Mouse (Mus musculus): ENCODE results near the gene Nprl3. TPM values are rescaled to one million over a fixed set of nuclear protein-coding genes. Genes with fewer than 3 reads are reported as not detected.

Nprl3 gene
- polyA plus RNA-seq, 1 experiment from 2014 or later = 31.4 TPM

- Histone ChIP-seq H3K36me3 (ENCODE audit: control insufficient read depth, insufficient read depth, low read length) (no peaks in the 10 kb centered on the region), H3K9me3 (ENCODE audit: control insufficient read depth, low read length) (no peaks in the 10 kb centered on the region), H3K27ac (ENCODE audit: low read depth, low read length) (no peak overlapping the region), H3K9ac (ENCODE audit: low read depth, low read length) (no peak overlapping the region; the same call in 1 of the 2 replicates), H3K4me1 (replicated peaks; ENCODE audit: control insufficient read depth, insufficient read depth, low read length) (peaks cover 10% of the 10 kb centered on the region; the same call in 1 of the 2 replicates), H3K4me3 (ENCODE audit: low read depth, low read length) (peak overlapping the region; percentile 76), H3K27me3 (ENCODE audit: control insufficient read depth, insufficient read depth, low read length) (peaks cover 4% of the 10 kb centered on the region; the same call in 1 of the 2 replicates), H3K4me2 (replicated peaks; ENCODE audit: low read depth, low read length) (peak overlapping the region; percentile 100)
- DNase-seq (ENCODE audit: low spot score) (peak; percentile 37), ATAC-seq (ENCODE audit: low FRiP score) (no peak)
- 9% methylated on average over 21 of the region's 21 CpGs for WGBS
Measured at GRCm38 (mm10) chr11:32222570-32223194, 44.8 kb downstream of the Nprl3 start.

- peak within 1 kb of the TSS; percentile 76 for H3K4me3 ChIP-seq (ENCODE audit: low read depth, low read length)
- peak within 1 kb of the TSS; percentile 85 for H3K9ac ChIP-seq (ENCODE audit: low read depth, low read length)
- WGBS = under 1% methylated on average over 62 of the region's 72 CpGs
- ATAC-seq (ENCODE audit: low FRiP score) (peak; percentile 37; the same call in 1 of the 2 replicates), DNase-seq (ENCODE audit: low spot score) (peak; percentile 71)
- peak within 1 kb of the TSS; percentile 100 for H3K4me2 ChIP-seq (replicated peaks; ENCODE audit: low read depth, low read length)
- H3K9me3 ChIP-seq (ENCODE audit: control insufficient read depth, low read length) = no peaks in the 10 kb centered on the region
- H3K27ac ChIP-seq (ENCODE audit: low read depth, low read length) = peak within 1 kb of the TSS; percentile 56
- H3K27me3 ChIP-seq (ENCODE audit: control insufficient read depth, insufficient read depth, low read length) = peaks cover 4% of the 10 kb centered on the region; the same call in 1 of the 2 replicates
- H3K4me1 ChIP-seq (replicated peaks; ENCODE audit: control insufficient read depth, insufficient read depth, low read length) = peaks cover 8% of the 10 kb centered on the region; the same call in 1 of the 2 replicates
- H3K36me3 ChIP-seq (ENCODE audit: control insufficient read depth, insufficient read depth, low read length) = no peaks in the 10 kb centered on the region
Measured at GRCm38 (mm10) chr11:32221951-32222409, 45.5 kb downstream of the Nprl3 start, which contains the start of gene Rhbdf1. Gene Rhbdf1 (minus strand): TSS chr11:32222300.

GRCm38 (mm10) chr11:32221225-32221950 lies 46.1 kb downstream of the Nprl3 start:
- peak overlapping the region; percentile 56 for H3K27ac ChIP-seq (ENCODE audit: low read depth, low read length)
- H3K4me1 ChIP-seq (replicated peaks; ENCODE audit: control insufficient read depth, insufficient read depth, low read length) = peaks cover 6% of the 10 kb centered on the region; the same call in 1 of the 2 replicates
- under 1% methylated on average over 43 of the region's 46 CpGs for WGBS
- peak overlapping the region; percentile 85 for H3K9ac ChIP-seq (ENCODE audit: low read depth, low read length)
- peak overlapping the region; percentile 100 for H3K4me2 ChIP-seq (replicated peaks; ENCODE audit: low read depth, low read length)
- peak overlapping the region; percentile 76 for H3K4me3 ChIP-seq (ENCODE audit: low read depth, low read length)
- peak; percentile 52 for ATAC-seq (ENCODE audit: low FRiP score)
- peak; percentile 73 for DNase-seq (ENCODE audit: low spot score)
- H3K9me3 ChIP-seq (ENCODE audit: control insufficient read depth, low read length) = no peaks in the 10 kb centered on the region
- no peaks in the 10 kb centered on the region for H3K36me3 ChIP-seq (ENCODE audit: control insufficient read depth, insufficient read depth, low read length)
- H3K27me3 ChIP-seq (ENCODE audit: control insufficient read depth, insufficient read depth, low read length) = peaks cover 4% of the 10 kb centered on the region; the same call in 1 of the 2 replicates

- 30% methylated on average over 10 of the region's 10 CpGs for WGBS
- Histone ChIP-seq H3K9me3 (ENCODE audit: control insufficient read depth, low read length) (no peaks in the 10 kb centered on the region), H3K27ac (ENCODE audit: low read depth, low read length) (no peak overlapping the region), H3K4me1 (replicated peaks; ENCODE audit: control insufficient read depth, insufficient read depth, low read length) (peaks cover 6% of the 10 kb centered on the region; the same call in 1 of the 2 replicates), H3K27me3 (ENCODE audit: control insufficient read depth, insufficient read depth, low read length) (peaks cover 4% of the 10 kb centered on the region; the same call in 1 of the 2 replicates), H3K4me3 (ENCODE audit: low read depth, low read length) (peak overlapping the region; percentile 76), H3K36me3 (ENCODE audit: control insufficient read depth, insufficient read depth, low read length) (no peaks in the 10 kb centered on the region), H3K9ac (ENCODE audit: low read depth, low read length) (peak overlapping the region; percentile 7; the same call in 1 of the 2 replicates), H3K4me2 (replicated peaks; ENCODE audit: low read depth, low read length) (peak overlapping the region; percentile 100)
- no peak for DNase-seq (ENCODE audit: low spot score)
- no peak for ATAC-seq (ENCODE audit: low FRiP score)
Measured at GRCm38 (mm10) chr11:32220607-32221224, 46.8 kb downstream of the Nprl3 start.

GRCm38 (mm10) chr11:32219287-32219686 lies 48.2 kb downstream of the Nprl3 start:
- H3K27ac ChIP-seq (ENCODE audit: low read depth, low read length) = no peak overlapping the region
- no peak for ATAC-seq (ENCODE audit: low FRiP score)
- 91% methylated on average over 10 of the region's 10 CpGs for WGBS
- H3K9me3 ChIP-seq (ENCODE audit: control insufficient read depth, low read length) = no peaks in the 10 kb centered on the region
- H3K27me3 ChIP-seq (ENCODE audit: control insufficient read depth, insufficient read depth, low read length) = peaks cover 4% of the 10 kb centered on the region; the same call in 1 of the 2 replicates
- no peak overlapping the region for H3K9ac ChIP-seq (ENCODE audit: low read depth, low read length)
- H3K4me3 ChIP-seq (ENCODE audit: low read depth, low read length) = no peak overlapping the region
- no peaks in the 10 kb centered on the region for H3K36me3 ChIP-seq (ENCODE audit: control insufficient read depth, insufficient read depth, low read length)
- H3K4me1 ChIP-seq (replicated peaks; ENCODE audit: control insufficient read depth, insufficient read depth, low read length) = peaks cover 6% of the 10 kb centered on the region; the same call in 1 of the 2 replicates
- no peak overlapping the region for H3K4me2 ChIP-seq (replicated peaks; ENCODE audit: low read depth, low read length)
- DNase-seq (ENCODE audit: low spot score) = no peak

- Histone ChIP-seq H3K4me3 (ENCODE audit: low read depth, low read length) (no peak overlapping the region), H3K9me3 (ENCODE audit: control insufficient read depth, low read length) (no peaks in the 10 kb centered on the region), H3K27me3 (ENCODE audit: control insufficient read depth, insufficient read depth, low read length) (peaks cover 4% of the 10 kb centered on the region; the same call in 1 of the 2 replicates), H3K9ac (ENCODE audit: low read depth, low read length) (no peak overlapping the region), H3K4me2 (replicated peaks; ENCODE audit: low read depth, low read length) (no peak overlapping the region), H3K36me3 (ENCODE audit: control insufficient read depth, insufficient read depth, low read length) (no peaks in the 10 kb centered on the region), H3K27ac (ENCODE audit: low read depth, low read length) (0 out of 2 replicates have a peak overlapping the region, but pooled peaks have one; percentile 4), H3K4me1 (replicated peaks; ENCODE audit: control insufficient read depth, insufficient read depth, low read length) (peaks cover 6% of the 10 kb centered on the region; the same call in 1 of the 2 replicates)
- no peak for ATAC-seq (ENCODE audit: low FRiP score)
- WGBS = 57% methylated on average over 6 of the region's 6 CpGs
- DNase-seq (ENCODE audit: low spot score) = peak; percentile 51
Measured at GRCm38 (mm10) chr11:32218501-32219050, 48.9 kb downstream of the Nprl3 start.

- H3K9me3 ChIP-seq (ENCODE audit: control insufficient read depth, low read length) = no peaks in the 10 kb centered on the region
- H3K27me3 ChIP-seq (ENCODE audit: control insufficient read depth, insufficient read depth, low read length) = peaks cover 2% of the 10 kb centered on the region; the same call in 1 of the 2 replicates
- 26% methylated on average over 8 of the region's 8 CpGs for WGBS
- H3K4me1 ChIP-seq (replicated peaks; ENCODE audit: control insufficient read depth, insufficient read depth, low read length) = peaks cover 4% of the 10 kb centered on the region; the same call in 1 of the 2 replicates
- H3K36me3 ChIP-seq (ENCODE audit: control insufficient read depth, insufficient read depth, low read length) = no peaks in the 10 kb centered on the region
- no peak overlapping the region for H3K9ac ChIP-seq (ENCODE audit: low read depth, low read length)
- no peak overlapping the region for H3K27ac ChIP-seq (ENCODE audit: low read depth, low read length)
- H3K4me2 ChIP-seq (replicated peaks; ENCODE audit: low read depth, low read length) = no peak overlapping the region
- no peak overlapping the region for H3K4me3 ChIP-seq (ENCODE audit: low read depth, low read length)
- ATAC-seq (ENCODE audit: low FRiP score) (no peak), DNase-seq (ENCODE audit: low spot score) (peak; percentile 88)
Measured at GRCm38 (mm10) chr11:32216851-32217250, 50.7 kb downstream of the Nprl3 start.

Data from hindbrain, embryonic 11.5 days (tissue).